Mouse (Mus musculus) heart, embryonic 10.5 days (tissue): ENCODE results near the gene Gpkow. TPM values are rescaled to one million over a fixed set of nuclear protein-coding genes. Genes with fewer than 3 reads are reported as not detected.
"Not testable (repeated sequence)": the region's sequence is repeated elsewhere in the genome, so short reads cannot be mapped to it uniquely, and the experiment has no call there.

Experiments used
- DNase-seq: peaks from one replicate; pipeline ENCODE4 v3.0.0-alpha.2; 2017; ENCODE audit warnings: low spot score
- H3K27ac ChIP-seq: fragments of 300-500 bp; sonication (generic); 2 replicates; pipeline ENCODE4 v1.5.1; 2016; ENCODE audit warnings: mild to moderate bottlenecking
- H3K27me3 ChIP-seq: fragments of 300-500 bp; sonication (generic); 2 replicates; pipeline ENCODE4 v1.6.1; 2016; ENCODE audit warnings: mild to moderate bottlenecking; ENCODE audit not compliant: poor library complexity, insufficient read depth, severe bottlenecking
- H3K36me3 ChIP-seq: fragments of 300-500 bp; sonication (generic); 2 replicates; pipeline ENCODE4 v1.6.1; 2016; ENCODE audit warnings: mild to moderate bottlenecking, moderate library complexity
- H3K4me1 ChIP-seq: fragments of 300-500 bp; sonication (generic); 2 replicates; pipeline ENCODE4 v1.6.1; 2016; ENCODE audit warnings: mild to moderate bottlenecking
- H3K4me3 ChIP-seq: fragments of 300-500 bp; sonication (generic); 2 replicates; pipeline ENCODE4 v1.5.1; 2016; ENCODE audit warnings: mild to moderate bottlenecking, moderate library complexity
- H3K9me3 ChIP-seq: fragments of 300-500 bp; sonication (generic); 2 replicates; pipeline ENCODE4 v1.6.1; 2016; ENCODE audit warnings: mild to moderate bottlenecking, moderate library complexity
- WGBS: fragments of 180-500 bp; shearing (Covaris S2); methylation state at CpG from one replicate; pipeline ENCODE4 v1.1.7; 2016; 5-methylcytosine and 5-hydroxymethylcytosine counted together
- polyA plus RNA-seq: library from polyadenylated mRNA; unstranded; fragments of >200 nt; fragmentation: Nextera tagmentation; extraction: Ambion mirVana; gene quantifications from 2 replicates; pipeline ENCODE4 v1.2.1, GENCODE M21; 2016

Gene Gpkow
- polyA plus RNA-seq, 1 experiment from 2014 or later = 38.1 TPM

- H3K4me1 ChIP-seq, H3K9me3 ChIP-seq, H3K36me3 ChIP-seq, H3K27me3 ChIP-seq: not testable (repeated sequence)
- DNase-seq = peak; percentile 97
- Histone ChIP-seq H3K27ac (peak within 1 kb of the TSS; percentile 62), H3K4me3 (peak within 1 kb of the TSS; percentile 50)
- WGBS = 9% methylated on average over 33 of the region's 60 CpGs
Measured at GRCm38 (mm10) chrX:7714135-7714899, 17.4 kb downstream of the Gpkow start, which contains the start of gene Wdr45. Gene Wdr45 (plus strand): TSS chrX:7714333.

GRCm38 (mm10) chrX:7716058-7716457, 19.1 kb downstream of the Gpkow start:
- not testable (repeated sequence) for DNase-seq, H3K9me3 ChIP-seq, H3K27me3 ChIP-seq, H3K36me3 ChIP-seq, H3K4me1 ChIP-seq, H3K27ac ChIP-seq, H3K4me3 ChIP-seq
- 29% methylated on average over 1 of the region's 1 CpGs for WGBS

GRCm38 (mm10) chrX:7721514-7722281, 24.8 kb downstream of the Gpkow start, which contains the start of gene Gm45208:
Gene Gm45208 (plus strand): TSS chrX:7722245.
- Histone ChIP-seq H3K27ac (peak within 1 kb of the TSS; percentile 93), H3K9me3 (no peaks in the 10 kb centered on the region), H3K27me3 (no peaks in the 10 kb centered on the region), H3K4me3 (peak within 1 kb of the TSS; percentile 70), H3K4me1 (peaks cover 3% of the 10 kb centered on the region; the same call in 1 of the 2 replicates), H3K36me3 (peaks cover 23% of the 10 kb centered on the region)
- WGBS = 20% methylated on average over 22 of the region's 22 CpGs
- peak; percentile 89 for DNase-seq

GRCm38 (mm10) chrX:7722282-7722611, 25.3 kb downstream of the Gpkow start:
- Histone ChIP-seq H3K27me3 (no peaks in the 10 kb centered on the region), H3K9me3 (no peaks in the 10 kb centered on the region), H3K4me3 (peak overlapping the region; percentile 70), H3K36me3 (peaks cover 29% of the 10 kb centered on the region), H3K4me1 (peaks cover 3% of the 10 kb centered on the region; the same call in 1 of the 2 replicates), H3K27ac (peak overlapping the region; percentile 93)
- 18% methylated on average over 11 of the region's 11 CpGs for WGBS
- no peak for DNase-seq

DNA sequence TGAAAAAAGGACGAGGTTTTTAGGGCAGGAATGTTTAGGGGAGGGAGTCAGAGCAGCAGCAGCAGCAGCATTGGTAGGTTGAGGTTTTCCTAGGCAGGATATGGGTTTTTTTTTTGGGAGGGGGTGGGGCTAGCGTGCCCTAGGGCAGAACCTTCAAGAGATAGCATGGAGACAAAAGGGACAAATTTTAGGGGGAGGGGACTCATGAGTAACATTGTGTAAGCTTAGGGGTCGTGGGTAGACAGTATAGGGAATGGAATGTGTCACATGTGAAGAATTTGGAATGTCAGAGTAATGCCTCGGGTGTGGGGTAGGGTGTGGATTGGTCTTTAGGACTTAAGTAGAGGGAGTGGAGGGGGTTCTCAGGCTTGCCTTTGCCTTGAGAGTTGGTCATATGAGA, 25.8 kb downstream of the Gpkow start:
- no peaks in the 10 kb centered on the region for H3K27me3 ChIP-seq
- H3K4me3 ChIP-seq = peak overlapping the region; percentile 70
- H3K27ac ChIP-seq = 0 out of 2 replicates have a peak overlapping the region, but pooled peaks have one; percentile 93
- no peak for DNase-seq
- H3K36me3 ChIP-seq = peaks cover 29% of the 10 kb centered on the region
- peaks cover 3% of the 10 kb centered on the region; the same call in 1 of the 2 replicates for H3K4me1 ChIP-seq
- 22% methylated on average over 4 of the region's 4 CpGs for WGBS
- no peaks in the 10 kb centered on the region for H3K9me3 ChIP-seq

DNA sequence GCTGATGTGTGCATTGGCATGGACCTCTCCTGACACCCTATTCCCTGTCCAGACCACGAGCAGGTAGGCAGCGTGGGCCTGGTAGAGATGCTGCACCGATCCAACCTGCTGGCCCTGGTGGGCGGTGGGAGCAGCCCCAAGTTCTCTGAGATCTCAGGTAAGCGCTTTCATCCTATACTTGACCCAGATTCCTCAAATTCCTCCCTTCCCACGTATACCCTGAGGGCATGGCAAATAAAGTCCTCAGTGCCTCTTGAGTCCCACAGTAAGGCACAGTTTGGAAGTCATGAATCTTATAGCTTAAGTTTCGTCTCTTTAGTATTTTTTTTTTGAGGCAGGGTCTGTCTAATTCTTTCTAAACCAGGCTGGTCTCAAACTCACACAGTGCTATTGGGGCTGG, 27.2 kb downstream of the Gpkow start:
- Histone ChIP-seq H3K4me1 (peaks cover 6% of the 10 kb centered on the region; the same call in 1 of the 2 replicates), H3K4me3 (no peak overlapping the region), H3K9me3 (no peaks in the 10 kb centered on the region), H3K27me3 (no peaks in the 10 kb centered on the region), H3K27ac (no peak overlapping the region), H3K36me3 (peaks cover 29% of the 10 kb centered on the region)
- 79% methylated on average over 7 of the region's 7 CpGs for WGBS
- DNase-seq = no peak

GRCm38 (mm10) chrX:7725841-7726240, 28.9 kb downstream of the Gpkow start:
- H3K36me3 ChIP-seq = peaks cover 29% of the 10 kb centered on the region
- no peaks in the 10 kb centered on the region for H3K27me3 ChIP-seq
- no peak overlapping the region for H3K27ac ChIP-seq
- no peak overlapping the region for H3K4me3 ChIP-seq
- DNase-seq = no peak
- H3K4me1 ChIP-seq = peaks cover 7% of the 10 kb centered on the region; the same call in 1 of the 2 replicates
- 84% methylated on average over 12 of the region's 12 CpGs for WGBS
- no peaks in the 10 kb centered on the region for H3K9me3 ChIP-seq

- H3K36me3 ChIP-seq = peaks cover 29% of the 10 kb centered on the region
- H3K4me1 ChIP-seq = peaks cover 7% of the 10 kb centered on the region; the same call in 1 of the 2 replicates
- H3K27ac ChIP-seq = no peak overlapping the region
- WGBS = 84% methylated on average over 13 of the region's 13 CpGs
- H3K4me3 ChIP-seq = no peak overlapping the region
- DNase-seq = no peak
- H3K9me3 ChIP-seq = no peaks in the 10 kb centered on the region
- H3K27me3 ChIP-seq = no peaks in the 10 kb centered on the region
Measured at GRCm38 (mm10) chrX:7727176-7727575, 30.2 kb downstream of the Gpkow start.

GRCm38 (mm10) chrX:7728215-7728921, 31.4 kb downstream of the Gpkow start, which contains the start of gene Praf2:
Gene Praf2 (plus strand): TSS chrX:7728439.
- peak; percentile 95 for DNase-seq
- H3K36me3 ChIP-seq = peaks cover 29% of the 10 kb centered on the region
- no peaks in the 10 kb centered on the region for H3K9me3 ChIP-seq
- no peaks in the 10 kb centered on the region for H3K27me3 ChIP-seq
- 0 out of 2 replicates have a peak, but pooled peaks cover 5% of the 10 kb centered on the region for H3K4me1 ChIP-seq
- H3K27ac ChIP-seq = peak within 1 kb of the TSS; percentile 77
- WGBS = 13% methylated on average over 42 of the region's 42 CpGs
- peak within 1 kb of the TSS; percentile 59 for H3K4me3 ChIP-seq

DNA sequence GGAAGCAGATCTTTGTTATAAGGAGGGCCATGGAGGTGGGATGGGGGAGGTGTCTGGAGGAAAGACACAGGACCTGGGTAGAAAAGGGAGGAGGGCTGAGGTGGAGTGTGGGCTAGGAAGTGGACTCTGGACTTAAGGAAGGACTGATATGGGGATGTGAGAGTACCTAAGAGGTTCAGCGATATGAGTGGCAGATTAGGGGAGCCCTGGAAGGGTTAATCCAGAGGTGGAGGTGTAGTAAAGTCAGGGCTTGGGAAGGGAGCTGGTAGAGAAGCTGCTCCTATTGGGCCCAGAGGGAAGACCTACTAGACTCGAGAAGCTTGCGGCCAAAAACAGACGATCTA, 32.0 kb downstream of the Gpkow start:
- no peak for DNase-seq
- Histone ChIP-seq H3K27me3 (no peaks in the 10 kb centered on the region), H3K9me3 (no peaks in the 10 kb centered on the region), H3K36me3 (peaks cover 28% of the 10 kb centered on the region), H3K4me3 (peak overlapping the region; percentile 59), H3K4me1 (0 out of 2 replicates have a peak, but pooled peaks cover 5% of the 10 kb centered on the region), H3K27ac (peak overlapping the region; percentile 77)
- WGBS = 31% methylated on average over 4 of the region's 4 CpGs

DNA sequence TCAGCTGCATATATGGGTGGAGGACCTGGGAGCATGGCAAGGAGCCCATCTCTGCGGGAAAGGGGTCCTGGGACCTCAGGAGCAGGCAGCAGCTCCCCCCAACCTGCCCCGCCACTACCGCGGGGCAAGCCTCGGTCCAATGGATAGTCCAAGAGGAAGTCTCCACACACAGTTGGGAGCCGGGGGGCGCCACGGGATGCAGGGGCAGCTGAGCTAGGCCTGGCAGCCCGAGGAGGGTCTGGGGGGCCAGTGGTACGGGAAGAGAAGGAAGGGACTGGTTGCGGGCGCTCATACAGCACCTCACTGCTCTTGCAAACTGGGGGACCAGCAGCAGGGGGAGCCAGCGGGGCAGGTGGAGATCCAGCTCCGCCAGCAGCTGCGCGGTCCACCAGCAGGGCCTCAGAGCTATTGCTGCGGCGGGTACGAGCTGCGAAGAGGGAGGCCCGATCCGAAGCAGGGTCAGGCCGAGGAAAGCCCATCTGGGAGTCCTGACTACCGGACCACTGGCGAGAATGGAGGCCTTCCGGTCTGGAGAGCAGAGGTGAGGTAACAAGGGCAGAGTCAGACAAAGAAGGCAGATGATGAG, 36.7 kb downstream of the Gpkow start:
- Histone ChIP-seq H3K36me3 (peaks cover 5% of the 10 kb centered on the region), H3K4me3 (peak overlapping the region; percentile 27; the same call in 1 of the 2 replicates), H3K27ac (0 out of 2 replicates have a peak overlapping the region, but pooled peaks have one; percentile 29), H3K9me3 (no peaks in the 10 kb centered on the region), H3K4me1 (0 out of 2 replicates have a peak, but pooled peaks cover 5% of the 10 kb centered on the region), H3K27me3 (no peaks in the 10 kb centered on the region)
- DNase-seq = no peak
- WGBS = 26% methylated on average over 26 of the region's 26 CpGs

- DNase-seq = no peak
- 66% methylated on average over 14 of the region's 14 CpGs for WGBS
- Histone ChIP-seq H3K27ac (no peak overlapping the region), H3K4me3 (no peak overlapping the region), H3K36me3 (peaks cover 5% of the 10 kb centered on the region), H3K9me3 (no peaks in the 10 kb centered on the region), H3K27me3 (no peaks in the 10 kb centered on the region), H3K4me1 (peaks cover 5% of the 10 kb centered on the region; the same call in 1 of the 2 replicates)
Measured at GRCm38 (mm10) chrX:7739336-7740081, 42.6 kb downstream of the Gpkow start.
